Mouse (Mus musculus) heart, embryonic 12.5 days (tissue): Measurements from ENCODE around the gene Ccdc9. TPM values are rescaled to one million over a fixed set of nuclear protein-coding genes. Genes with fewer than 3 reads are reported as not detected.
A peak's percentile ranks its signal among the peaks of the same experiment; 100 is the strongest.

Experiments used
- ATAC-seq: fragments of 200-750 bp; cut with Nextera tagmentation; 2 replicates; pipeline ENCODE4 v1.8.0; 2017; ENCODE audit warnings: moderate TSS enrichment, moderate library complexity; ENCODE audit not compliant: insufficient number of reproducible peaks, low FRiP score
- H3K27ac ChIP-seq: fragments of 300-500 bp; sonication (generic); 2 replicates; pipeline ENCODE4 v1.5.1; 2016; ENCODE audit warnings: mild to moderate bottlenecking, moderate library complexity; ENCODE audit not compliant: poor library complexity, severe bottlenecking
- H3K27me3 ChIP-seq: fragments of 300-500 bp; sonication (generic); replicated peaks from 2 replicates; pipeline ENCODE4 v1.6.1; 2016; ENCODE audit warnings: mild to moderate bottlenecking, moderate library complexity
- H3K36me3 ChIP-seq: fragments of 300-500 bp; sonication (generic); 2 replicates; pipeline ENCODE4 v1.6.1; 2016; ENCODE audit warnings: mild to moderate bottlenecking, moderate library complexity
- H3K4me1 ChIP-seq: fragments of 300-500 bp; sonication (generic); replicated peaks from 2 replicates; pipeline ENCODE4 v1.6.1; 2016; ENCODE audit warnings: mild to moderate bottlenecking
- H3K4me2 ChIP-seq: fragments of 300-500 bp; sonication (generic); 2 replicates; pipeline ENCODE4 v1.6.1; 2016; ENCODE audit warnings: mild to moderate bottlenecking, moderate library complexity
- H3K4me3 ChIP-seq: fragments of 300-500 bp; sonication (generic); 2 replicates; pipeline ENCODE4 v1.5.1; 2016; ENCODE audit warnings: mild to moderate bottlenecking
- H3K9ac ChIP-seq: fragments of 300-500 bp; sonication (generic); 2 replicates; pipeline ENCODE4 v1.6.1; 2016; ENCODE audit warnings: mild to moderate bottlenecking, moderate library complexity
- H3K9me3 ChIP-seq: fragments of 300-500 bp; sonication (generic); replicated peaks from 2 replicates; pipeline ENCODE4 v1.6.1; 2016; ENCODE audit warnings: mild to moderate bottlenecking, moderate library complexity
- WGBS: fragments of 180-500 bp; shearing (Covaris S2); methylation state at CpG from one replicate; pipeline ENCODE4 v1.1.7; 2016; 5-methylcytosine and 5-hydroxymethylcytosine counted together
- polyA plus RNA-seq: library from polyadenylated mRNA; unstranded; fragments of >200 nt; fragmentation: Nextera tagmentation; extraction: Ambion mirVana; gene quantifications from 2 replicates; pipeline ENCODE4 v1.2.1, GENCODE M21; 2016

The Ccdc9 gene
- polyA plus RNA-seq = 24.3 and 31.2 TPM in 2 replicates

DNA sequence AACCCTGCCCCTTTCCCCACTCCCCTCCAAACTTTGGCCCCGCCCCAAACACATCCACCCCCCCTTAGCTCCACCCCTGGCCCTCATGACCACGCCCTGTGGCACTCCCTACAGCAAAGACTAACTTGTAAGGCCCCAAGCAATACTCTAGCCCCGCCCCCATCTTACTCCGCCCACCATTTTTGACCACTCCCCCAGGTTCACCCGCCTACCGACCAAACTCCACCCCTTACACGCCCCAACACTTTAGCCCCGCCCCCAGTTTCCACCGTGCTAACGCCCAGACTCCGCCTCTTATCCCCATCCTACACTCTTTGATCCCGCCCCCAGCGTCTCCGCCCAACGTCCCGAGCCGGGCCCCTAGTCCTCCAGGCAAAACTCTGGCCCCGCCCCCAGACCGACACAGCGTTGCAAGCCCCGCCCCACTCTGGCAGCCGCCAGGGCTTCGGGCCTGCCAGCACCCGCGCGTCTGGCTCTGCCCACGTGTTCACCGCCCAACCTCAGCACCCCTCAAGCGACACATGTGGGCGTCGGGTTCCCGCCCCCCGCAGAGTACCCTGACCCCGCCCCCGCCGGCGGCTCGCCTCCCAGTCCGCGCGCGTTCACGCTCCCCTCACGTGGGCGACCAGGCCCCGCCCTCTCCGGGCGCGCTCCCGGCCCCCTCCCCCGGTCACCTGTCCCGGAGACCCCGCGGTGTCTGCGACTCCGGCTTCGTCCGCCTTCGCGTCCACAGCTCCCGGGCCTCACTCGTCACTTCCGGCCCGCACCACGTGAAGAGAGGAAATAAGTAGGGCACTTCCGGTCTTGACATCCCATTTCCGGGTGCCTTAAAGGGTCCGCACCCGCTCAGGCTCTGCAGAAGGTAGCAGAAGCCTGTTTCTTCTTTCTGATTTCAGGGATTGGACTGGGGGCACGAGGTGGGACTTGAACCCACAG is at the start of gene Ccdc9:
TSS of gene Ccdc9 (minus strand) at position 770 of the 936 bp plus-strand sequence.
- WGBS = under 1% methylated on average over 69 of the region's 70 CpGs
- Histone ChIP-seq H3K4me1 (peaks cover 12% of the 10 kb centered on the region), H3K27ac (peak within 1 kb of the TSS; percentile 95), H3K4me3 (peak within 1 kb of the TSS; percentile 64), H3K9me3 (no peaks in the 10 kb centered on the region), H3K9ac (peak within 1 kb of the TSS; percentile 72), H3K36me3 (peaks cover 30% of the 10 kb centered on the region), H3K27me3 (no peaks in the 10 kb centered on the region), H3K4me2 (peak within 1 kb of the TSS; percentile 72)
- ATAC-seq = peak; percentile 93

DNA sequence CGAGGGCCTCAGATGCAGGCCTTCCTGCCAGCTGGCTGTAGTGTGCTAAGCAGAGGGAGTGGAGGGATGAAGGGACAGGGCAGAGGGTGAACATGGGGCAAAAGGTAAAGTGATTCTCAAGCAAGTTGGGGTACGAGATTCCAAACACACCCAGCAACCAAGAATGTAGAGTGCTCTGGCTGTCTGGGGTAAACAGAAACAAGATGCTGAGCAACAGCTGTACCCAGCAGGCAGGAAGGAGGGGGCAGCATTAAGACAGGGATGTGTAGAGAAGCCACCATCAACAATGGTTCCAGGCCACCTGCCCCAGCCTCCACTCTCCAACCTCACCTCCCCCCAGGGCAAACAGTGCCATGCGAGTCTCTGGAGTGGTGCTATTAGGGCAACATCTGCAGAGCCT is 42.6 kb upstream of the Ccdc9 start:
- no peak overlapping the region for H3K4me3 ChIP-seq
- H3K9ac ChIP-seq = no peak overlapping the region
- H3K36me3 ChIP-seq = peaks cover 75% of the 10 kb centered on the region
- H3K4me1 ChIP-seq = peaks cover 13% of the 10 kb centered on the region
- H3K4me2 ChIP-seq = no peak overlapping the region
- H3K9me3 ChIP-seq = no peaks in the 10 kb centered on the region
- H3K27ac ChIP-seq = 0 out of 2 replicates have a peak overlapping the region, but pooled peaks have one; percentile 16
- 90% methylated on average over 3 of the region's 3 CpGs for WGBS
- no peak for ATAC-seq
- no peaks in the 10 kb centered on the region for H3K27me3 ChIP-seq

DNA sequence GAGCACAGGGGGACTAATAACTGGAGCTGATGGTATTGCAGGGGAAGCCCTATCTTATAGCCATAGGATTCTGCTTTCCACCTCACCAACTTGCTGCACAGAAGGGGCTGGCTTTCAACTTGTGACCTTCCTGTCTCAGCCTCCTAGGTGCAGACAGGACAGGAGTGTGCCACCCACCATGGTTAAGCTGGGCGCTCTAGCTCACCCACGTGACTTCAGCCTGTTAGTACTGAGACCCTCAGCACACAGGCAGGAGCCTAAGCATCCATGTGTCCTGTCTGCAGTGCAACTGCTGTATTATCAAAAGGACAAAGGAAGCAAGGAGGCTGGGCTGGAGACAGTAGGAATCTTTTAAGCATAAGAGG is 40.0 kb upstream of the Ccdc9 start:
- ATAC-seq = no peak
- WGBS = 89% methylated on average over 2 of the region's 2 CpGs
- H3K4me1 ChIP-seq = peaks cover 13% of the 10 kb centered on the region
- H3K4me3 ChIP-seq = no peak overlapping the region
- H3K27me3 ChIP-seq = no peaks in the 10 kb centered on the region
- H3K4me2 ChIP-seq = no peak overlapping the region
- no peaks in the 10 kb centered on the region for H3K9me3 ChIP-seq
- H3K27ac ChIP-seq = peak overlapping the region; percentile 97; the same call in 1 of the 2 replicates
- H3K36me3 ChIP-seq = peaks cover 53% of the 10 kb centered on the region
- H3K9ac ChIP-seq = no peak overlapping the region

GRCm38 (mm10) chr7:16325920-16326606 is 39.5 kb upstream of the Ccdc9 start:
- Histone ChIP-seq H3K27me3 (no peaks in the 10 kb centered on the region), H3K4me2 (peak overlapping the region; percentile 6; the same call in 1 of the 2 replicates), H3K4me3 (no peak overlapping the region), H3K4me1 (peaks cover 13% of the 10 kb centered on the region), H3K27ac (peak overlapping the region; percentile 97), H3K36me3 (peaks cover 50% of the 10 kb centered on the region), H3K9me3 (no peaks in the 10 kb centered on the region), H3K9ac (peak overlapping the region; percentile 70)
- WGBS = 15% methylated on average over 8 of the region's 8 CpGs
- peak; percentile 82 for ATAC-seq

- Histone ChIP-seq H3K36me3 (peaks cover 36% of the 10 kb centered on the region), H3K4me3 (no peak overlapping the region), H3K9me3 (no peaks in the 10 kb centered on the region), H3K4me1 (peaks cover 13% of the 10 kb centered on the region), H3K4me2 (no peak overlapping the region), H3K9ac (no peak overlapping the region), H3K27ac (no peak overlapping the region), H3K27me3 (no peaks in the 10 kb centered on the region)
- ATAC-seq = no peak
- WGBS = 94% methylated on average over 7 of the region's 7 CpGs
Observed at GRCm38 (mm10) chr7:16324661-16325060, 38.1 kb upstream of the Ccdc9 start.

GRCm38 (mm10) chr7:16320479-16320878 is 33.9 kb upstream of the Ccdc9 start:
- Histone ChIP-seq H3K9me3 (no peaks in the 10 kb centered on the region), H3K4me3 (no peak overlapping the region), H3K27me3 (no peaks in the 10 kb centered on the region), H3K4me2 (no peak overlapping the region), H3K27ac (no peak overlapping the region), H3K36me3 (peaks cover 19% of the 10 kb centered on the region), H3K4me1 (peaks cover 2% of the 10 kb centered on the region; the same call in 1 of the 2 replicates), H3K9ac (no peak overlapping the region)
- no peak for ATAC-seq
- WGBS = 84% methylated on average over 6 of the region's 6 CpGs

GRCm38 (mm10) chr7:16319216-16319615 is 32.6 kb upstream of the Ccdc9 start:
- Histone ChIP-seq H3K27ac (no peak overlapping the region), H3K9ac (no peak overlapping the region), H3K4me3 (no peak overlapping the region), H3K36me3 (peaks cover 19% of the 10 kb centered on the region), H3K27me3 (no peaks in the 10 kb centered on the region), H3K9me3 (no peaks in the 10 kb centered on the region), H3K4me1 (peaks cover 6% of the 10 kb centered on the region), H3K4me2 (no peak overlapping the region)
- no peak for ATAC-seq
- WGBS = 91% methylated on average over 4 of the region's 4 CpGs

- no peak for ATAC-seq
- peaks cover 19% of the 10 kb centered on the region for H3K36me3 ChIP-seq
- H3K9me3 ChIP-seq = no peaks in the 10 kb centered on the region
- no peak overlapping the region for H3K9ac ChIP-seq
- H3K4me2 ChIP-seq = no peak overlapping the region
- H3K27ac ChIP-seq = no peak overlapping the region
- H3K4me1 ChIP-seq = peaks cover 16% of the 10 kb centered on the region
- 68% methylated on average over 14 of the region's 14 CpGs for WGBS
- H3K4me3 ChIP-seq = no peak overlapping the region
- H3K27me3 ChIP-seq = no peaks in the 10 kb centered on the region
Observed at GRCm38 (mm10) chr7:16317094-16317493, 30.5 kb upstream of the Ccdc9 start.

DNA sequence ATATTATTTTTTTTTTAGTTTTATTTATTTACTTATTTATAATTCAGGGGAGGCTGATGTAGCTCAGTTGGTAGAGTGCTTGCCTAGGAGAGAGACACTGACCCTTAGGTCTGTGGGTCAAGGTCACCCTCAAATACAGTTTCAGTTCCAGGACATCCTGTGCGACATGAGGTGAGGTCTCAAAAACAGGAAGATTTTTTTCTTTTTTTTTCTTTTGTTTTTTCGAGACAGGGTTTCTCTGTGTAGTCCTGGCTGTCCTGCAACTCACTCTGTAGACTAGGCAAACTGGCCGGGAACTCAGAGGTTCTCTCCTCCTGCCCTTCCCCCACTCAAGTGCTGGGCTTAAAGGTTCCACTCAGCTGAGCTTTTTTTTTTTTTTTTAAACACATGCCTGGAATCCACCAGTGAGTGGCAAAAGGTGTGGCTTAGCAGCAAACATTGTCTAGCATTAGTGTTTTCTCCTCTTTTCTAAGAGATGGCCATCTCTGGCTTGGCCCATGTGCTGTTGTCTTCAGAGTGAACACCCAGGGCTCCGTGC is 28.7 kb upstream of the Ccdc9 start:
- 47% methylated on average over 4 of the region's 4 CpGs for WGBS
- no peak overlapping the region for H3K4me2 ChIP-seq
- no peak overlapping the region for H3K27ac ChIP-seq

GRCm38 (mm10) chr7:16314221-16314775 is 27.7 kb upstream of the Ccdc9 start:
- ATAC-seq = peak; percentile 0; the same call in 1 of the 2 replicates
- Histone ChIP-seq H3K4me2 (peak overlapping the region; percentile 98), H3K27ac (peak overlapping the region; percentile 100), H3K27me3 (no peaks in the 10 kb centered on the region), H3K4me3 (peak overlapping the region; percentile 76), H3K4me1 (peaks cover 43% of the 10 kb centered on the region), H3K9me3 (no peaks in the 10 kb centered on the region), H3K9ac (peak overlapping the region; percentile 96), H3K36me3 (peaks cover 19% of the 10 kb centered on the region)
- 14% methylated on average over 13 of the region's 13 CpGs for WGBS

More for the DNA sequence above, 28.7 kb upstream of the Ccdc9 start:
- H3K9me3 ChIP-seq = no peaks in the 10 kb centered on the region
- peaks cover 34% of the 10 kb centered on the region for H3K4me1 ChIP-seq
- no peak overlapping the region for H3K4me3 ChIP-seq
- ATAC-seq = no peak
- no peaks in the 10 kb centered on the region for H3K27me3 ChIP-seq
- H3K9ac ChIP-seq = no peak overlapping the region
- H3K36me3 ChIP-seq = peaks cover 19% of the 10 kb centered on the region
